Mouse (Mus musculus): ENCODE measurements around the gene Higd1a. TPM values are rescaled to one million over a fixed set of nuclear protein-coding genes. Genes with fewer than 3 reads are reported as not detected.
A peak's percentile ranks its signal among the peaks of the same experiment; 100 is the strongest.

Gene Higd1a
- total RNA-seq, 2 experiments from 2014 or later, result 97.2 to 109 TPM

DNA sequence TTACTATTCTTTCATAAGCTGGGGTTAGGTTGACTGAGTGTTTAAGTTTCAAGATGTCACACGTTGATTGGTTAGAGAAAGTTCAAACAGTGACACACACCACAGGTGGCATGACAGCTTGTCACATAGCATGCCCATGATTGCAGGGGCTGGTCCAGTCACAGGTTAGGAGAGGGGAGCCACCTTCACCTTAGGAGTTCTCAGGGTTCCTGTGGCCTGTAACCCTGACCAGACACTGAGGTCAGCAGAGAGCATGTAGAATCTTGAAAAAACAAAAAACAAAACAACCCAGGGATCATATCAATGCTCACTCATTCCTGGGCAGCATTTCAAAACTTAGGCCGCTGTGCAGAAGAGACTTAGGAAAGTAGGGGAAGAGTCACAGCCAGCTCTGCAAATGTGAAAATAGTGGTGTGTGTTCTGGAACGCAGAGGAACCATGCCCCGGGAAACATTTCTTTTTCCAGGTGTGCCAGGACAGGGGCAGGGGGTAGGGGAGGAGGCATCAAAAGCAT lies 31.8 kb upstream of the Higd1a start:
- intact Hi-C loops (cut with DNase I; ENCODE audit: low total_unique reads), result no loop called here
- DNase-seq, result no peak

DNA sequence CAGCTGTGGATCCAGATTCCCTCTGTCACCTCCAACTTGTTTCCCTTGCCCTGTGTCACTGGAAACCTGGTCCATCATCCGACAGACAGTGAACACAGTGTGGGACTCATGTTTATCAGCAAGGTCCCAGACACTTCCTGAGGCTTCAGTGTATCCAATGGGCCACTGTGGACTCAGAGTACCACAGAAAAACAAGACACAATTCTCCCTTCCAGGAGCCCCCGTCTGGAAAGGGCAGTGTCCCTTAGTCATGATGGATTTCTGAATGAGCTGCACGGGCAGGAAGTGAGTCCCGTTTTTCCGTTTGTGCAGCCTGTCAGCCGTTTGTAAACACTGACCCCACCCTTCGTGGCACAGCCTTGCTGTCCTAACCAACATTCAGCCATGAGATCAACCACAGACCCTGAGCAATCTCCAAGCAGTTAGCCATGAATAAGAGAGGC lies 23.9 kb upstream of the Higd1a start:
- intact Hi-C loops (cut with DNase I; ENCODE audit: low total_unique reads), result no loop called here

DNA sequence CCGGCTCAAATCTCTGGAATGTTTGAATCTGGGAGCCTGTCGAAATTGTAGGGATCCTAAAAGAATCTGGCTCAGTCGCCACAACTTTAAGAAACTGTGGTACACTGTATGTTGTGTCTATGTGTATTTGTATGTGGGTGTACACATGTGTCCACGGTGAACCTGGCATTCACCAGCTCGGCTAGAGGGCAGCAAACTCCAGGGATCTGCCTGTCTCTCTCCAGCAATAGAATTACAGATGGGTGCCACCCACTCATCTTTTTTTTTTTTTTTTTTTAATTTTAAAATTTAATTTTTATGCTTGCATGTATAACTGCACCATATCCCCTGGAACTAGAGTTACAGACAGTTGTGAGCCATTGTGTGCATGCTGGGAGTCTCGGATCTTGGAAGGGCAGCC lies 23.1 kb upstream of the Higd1a start:
- DNase-seq, result no peak
- intact Hi-C loops (cut with DNase I; ENCODE audit: low total_unique reads), result no loop called here

More for the DNA sequence above, 23.9 kb upstream of the Higd1a start:
- DNase-seq, result no peak

DNA sequence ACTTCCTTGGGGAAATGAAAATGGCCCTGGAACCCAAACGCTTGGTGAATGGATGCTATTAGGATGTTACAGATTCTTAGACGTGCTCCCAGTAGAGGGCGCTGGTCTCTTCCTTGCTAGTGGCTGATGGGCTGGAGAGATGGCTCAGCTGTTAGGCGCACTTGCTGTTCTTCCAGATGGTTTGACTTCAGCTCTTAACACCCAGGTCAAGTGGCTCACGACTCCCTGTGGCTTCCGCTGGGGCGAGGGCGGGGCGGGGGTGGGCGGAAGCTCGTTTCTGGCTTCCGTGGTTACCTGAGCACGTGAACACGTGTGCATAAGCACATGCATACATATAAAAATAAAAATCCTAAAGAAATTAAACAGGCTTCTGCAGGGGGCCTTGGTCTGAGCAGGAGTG lies 22.7 kb upstream of the Higd1a start:
- intact Hi-C loops (cut with DNase I; ENCODE audit: low total_unique reads), result no loop called here
- DNase-seq, result peak; percentile 78

DNA sequence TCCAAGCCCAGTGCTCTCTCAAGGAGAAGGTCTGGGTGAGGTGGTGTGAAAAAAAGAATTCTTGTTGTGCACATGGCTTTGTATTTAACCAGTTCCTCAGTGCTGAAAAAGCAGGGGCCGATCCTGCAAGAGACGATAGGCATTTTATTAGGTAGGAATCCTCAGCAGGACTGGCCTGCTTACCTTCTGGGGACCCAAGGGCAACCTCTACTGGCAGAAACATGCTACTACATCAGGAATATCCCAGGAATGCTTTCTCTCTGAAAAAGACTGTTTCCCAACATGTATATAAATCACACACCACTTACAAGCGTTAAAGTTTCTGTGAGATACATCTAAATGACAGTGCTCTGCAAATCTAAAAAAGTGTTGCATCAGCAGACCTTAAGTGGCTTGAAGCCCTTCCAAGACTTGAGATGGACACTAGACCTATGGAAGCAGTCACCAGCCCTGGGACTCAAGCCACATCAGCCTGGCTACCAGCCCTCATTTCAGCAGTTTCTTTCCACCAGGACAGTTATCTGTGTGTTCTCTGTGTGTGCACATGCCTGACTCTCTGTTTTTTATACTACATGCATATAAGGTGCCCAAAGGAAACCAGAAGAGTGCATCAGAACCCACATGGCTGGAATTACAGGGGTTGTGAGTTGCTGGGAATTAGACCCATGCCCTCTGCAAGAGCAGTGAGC lies 19.0 kb upstream of the Higd1a start:
- DNase-seq, result peak; percentile 41
- intact Hi-C loops (cut with DNase I; ENCODE audit: low total_unique reads), result loop anchor here (2.0 to 5.0 kb wide), 2 partner anchors 30 to 45 kb away; no protein-coding TSS in a partner anchor

DNA sequence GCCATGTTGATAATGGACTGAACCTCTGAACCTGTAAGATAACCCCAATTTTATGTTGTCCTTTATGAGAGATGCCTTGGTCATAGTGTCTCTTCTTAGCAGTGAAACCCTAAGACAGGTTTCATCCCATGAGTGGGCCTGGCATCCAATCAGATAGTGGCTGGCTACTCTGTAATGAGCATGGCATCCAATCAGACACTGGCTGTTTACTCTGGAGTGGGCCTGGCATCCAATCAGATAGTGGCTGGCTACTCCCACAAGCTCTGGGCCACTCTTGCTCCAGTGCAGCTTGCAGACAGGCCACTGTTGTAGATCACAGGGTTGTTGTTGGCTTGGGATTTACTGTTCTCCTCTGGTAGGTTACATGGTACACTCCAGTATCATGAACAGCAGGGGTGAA lies 15.4 kb upstream of the Higd1a start:
- DNase-seq, result no peak
- intact Hi-C loops (cut with DNase I; ENCODE audit: low total_unique reads), result no loop called here

DNA sequence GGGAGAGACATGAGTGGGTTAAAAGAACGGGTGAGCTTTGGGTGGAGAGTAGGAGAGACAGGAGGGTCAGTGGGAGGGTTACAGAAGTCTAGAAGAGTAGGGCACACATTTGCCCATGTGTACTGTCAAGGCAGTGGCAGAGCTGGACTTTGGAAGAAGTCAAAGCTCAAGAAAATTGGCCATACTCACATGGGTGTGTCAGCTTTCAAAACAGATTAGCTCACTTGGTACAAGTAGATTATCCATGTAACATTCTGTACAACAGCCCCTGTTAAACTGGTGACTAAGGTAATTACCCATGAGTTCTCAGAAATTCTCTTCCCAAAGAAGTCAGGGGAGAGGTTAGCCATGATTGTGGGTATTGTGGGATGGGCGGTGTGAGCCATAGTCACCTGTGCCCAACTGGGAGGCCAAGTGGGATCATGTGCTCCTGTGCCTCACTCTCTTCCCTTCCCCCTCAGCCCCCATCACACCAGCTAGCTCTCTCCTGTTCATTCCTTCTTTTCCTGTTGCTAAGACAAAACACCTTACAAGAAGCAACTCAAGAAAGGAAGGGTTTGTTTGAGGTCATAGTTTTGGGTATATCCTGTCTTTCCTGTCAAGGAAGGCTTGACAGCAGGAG lies 14.0 kb upstream of the Higd1a start:
- intact Hi-C loops (cut with DNase I; ENCODE audit: low total_unique reads), result no loop called here
- DNase-seq, result no peak

DNA sequence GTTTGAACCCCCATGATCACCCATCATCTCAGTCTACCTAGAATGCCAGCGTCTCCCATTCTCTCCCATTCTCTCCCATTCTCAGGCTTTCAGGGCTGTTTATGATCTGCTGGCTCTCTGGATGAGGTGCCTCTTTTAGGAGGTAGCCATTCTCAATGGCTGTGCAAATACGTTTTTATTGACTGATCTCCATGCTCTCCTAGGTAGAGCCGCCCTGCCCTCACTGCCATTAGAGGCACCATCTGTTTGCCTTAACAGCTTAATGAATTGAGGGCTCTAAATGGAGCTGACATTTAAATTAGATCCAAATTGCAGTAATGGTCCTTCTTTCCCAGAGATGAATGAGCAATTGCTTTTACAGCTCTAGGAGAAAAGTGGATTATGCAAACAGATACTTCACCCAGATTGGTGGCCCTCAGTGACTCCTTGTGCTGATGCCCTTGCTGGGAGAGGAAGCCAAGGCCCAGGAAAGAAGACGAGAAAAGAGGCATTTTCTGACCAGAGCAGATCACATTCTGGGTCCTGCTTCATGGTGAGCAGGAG lies 11.9 kb upstream of the Higd1a start:
- intact Hi-C loops (cut with DNase I; ENCODE audit: low total_unique reads), result no loop called here
- DNase-seq, result no peak

DNA sequence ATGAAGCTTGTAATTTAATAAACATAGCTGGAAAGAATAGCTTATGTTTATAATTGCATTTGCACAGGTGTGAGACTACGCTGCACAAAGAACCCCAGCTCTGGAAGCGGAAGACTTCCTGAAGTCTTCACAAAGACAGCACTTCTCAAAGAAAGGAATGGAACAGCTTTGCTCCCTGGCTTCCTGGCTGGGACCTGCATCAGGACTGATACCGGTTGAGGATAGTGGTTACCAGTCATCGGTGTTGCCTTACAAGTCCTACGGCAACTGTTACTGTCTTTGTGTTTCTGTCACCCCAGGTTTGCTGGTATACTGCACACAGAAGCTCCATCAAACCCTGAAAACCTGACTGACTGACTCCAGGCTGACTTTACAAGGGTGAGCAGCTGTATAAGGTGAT lies 11.3 kb upstream of the Higd1a start:
- no peak for DNase-seq
- intact Hi-C loops (cut with DNase I; ENCODE audit: low total_unique reads), result no loop called here

DNA sequence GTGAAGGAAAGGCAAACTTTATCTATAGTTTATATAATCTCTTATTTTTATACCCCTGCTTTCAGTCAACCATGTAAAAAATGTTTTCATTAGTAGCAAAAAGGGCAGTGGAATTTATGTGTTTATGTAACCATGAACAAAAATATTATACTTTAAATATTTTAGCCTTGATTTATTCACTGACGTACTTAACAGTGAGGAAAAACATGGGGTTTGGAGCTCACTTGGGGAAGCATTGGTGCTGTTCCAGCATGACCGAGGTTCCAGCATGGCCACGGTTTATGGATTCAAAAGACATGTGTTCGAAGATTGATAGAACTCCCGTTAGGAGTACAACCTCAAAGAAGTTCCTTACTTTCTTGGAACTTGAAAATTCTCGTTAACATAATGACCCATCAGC lies 10.1 kb upstream of the Higd1a start:
- intact Hi-C loops (cut with DNase I; ENCODE audit: low total_unique reads), result no loop called here
- no peak for DNase-seq

DNA sequence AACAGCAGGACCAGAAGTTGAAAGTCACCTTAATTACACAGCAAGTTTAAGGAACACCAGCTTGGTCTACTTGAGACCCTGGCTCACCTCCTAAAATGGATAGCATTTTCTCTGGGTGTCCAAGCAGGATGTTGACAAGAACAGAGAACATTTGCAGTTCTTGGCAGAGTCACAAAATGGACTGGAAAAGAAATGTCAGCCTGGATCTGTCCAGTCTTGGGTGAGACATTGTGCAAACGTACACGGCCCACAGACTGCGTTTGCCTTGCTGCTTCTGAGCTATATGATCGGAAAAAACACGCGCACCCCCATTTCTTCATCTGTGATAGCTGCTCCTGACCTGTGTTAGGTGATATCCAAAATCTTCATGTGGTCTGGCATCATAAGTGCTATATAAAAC lies 9.5 kb upstream of the Higd1a start:
- intact Hi-C loops (cut with DNase I; ENCODE audit: low total_unique reads), result no loop called here
- no peak for DNase-seq

DNA sequence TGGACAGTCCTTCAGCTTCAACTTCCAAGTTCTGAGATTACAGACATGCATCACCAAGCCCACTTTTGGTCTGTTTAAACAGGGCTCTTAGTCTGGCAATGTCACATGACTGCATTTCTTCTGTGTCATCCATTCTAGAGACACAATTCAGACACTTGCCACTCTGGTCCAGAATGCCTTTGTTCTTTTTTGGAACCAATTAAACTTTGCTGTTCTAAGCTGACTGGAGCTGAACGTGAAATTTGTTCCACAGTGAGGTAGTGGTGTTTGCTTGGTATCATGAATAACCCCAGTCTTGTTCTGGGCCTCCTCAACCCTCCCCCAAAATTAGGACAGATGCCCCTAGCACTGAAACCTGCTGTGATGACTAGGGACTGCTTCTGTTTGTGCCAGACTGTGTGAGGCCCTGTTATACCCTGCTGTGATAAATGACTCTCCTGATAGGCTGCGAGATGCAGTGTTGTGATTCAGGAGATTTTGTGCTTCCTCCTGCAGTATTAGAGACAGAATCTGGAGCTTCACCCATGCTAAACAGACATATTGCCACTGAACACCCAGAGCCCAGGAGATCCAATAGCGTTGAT lies 7.4 kb upstream of the Higd1a start:
- intact Hi-C loops (cut with DNase I; ENCODE audit: low total_unique reads), result no loop called here
- DNase-seq, result no peak

DNA sequence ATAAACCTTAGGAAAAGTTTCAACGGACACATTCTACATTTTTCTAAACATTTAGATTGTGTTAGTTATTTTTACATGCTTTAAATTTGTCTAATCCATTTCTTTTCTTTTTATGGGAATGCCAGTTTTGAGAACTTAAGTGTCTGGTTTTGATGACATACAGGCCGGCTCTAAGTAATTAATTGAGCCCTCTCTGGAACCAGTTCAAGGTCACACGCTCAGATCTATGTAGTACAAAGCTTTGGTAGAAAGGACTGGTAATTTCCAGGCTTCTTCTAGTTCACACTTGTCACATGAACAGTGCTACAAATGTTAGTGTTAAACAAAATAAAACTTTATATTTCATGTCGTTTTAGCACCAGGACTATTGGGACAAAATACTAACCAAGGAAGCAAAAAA lies 6.7 kb upstream of the Higd1a start:
- intact Hi-C loops (cut with DNase I; ENCODE audit: low total_unique reads), result no loop called here
- no peak for DNase-seq

DNA sequence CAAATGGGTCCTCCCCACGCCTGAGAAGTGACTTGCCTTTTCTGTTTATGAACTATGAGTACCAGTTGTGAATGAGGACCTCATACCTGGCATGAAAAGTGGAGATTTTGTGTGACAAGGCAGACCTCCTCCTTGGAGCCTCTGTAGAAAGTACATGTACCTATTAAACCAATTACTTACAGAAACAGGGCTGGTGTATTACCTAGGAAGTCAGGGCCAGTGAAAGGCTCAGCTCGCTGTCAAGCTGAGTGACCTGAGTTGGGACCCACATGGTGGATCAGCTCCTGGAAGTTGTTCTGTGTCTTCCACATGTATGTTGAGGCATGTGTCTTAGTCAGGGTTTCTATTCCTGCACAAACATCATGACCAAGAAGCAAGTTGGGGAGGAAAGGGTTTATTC lies 2.8 kb upstream of the Higd1a start:
- intact Hi-C loops (cut with DNase I; ENCODE audit: low total_unique reads), result no loop called here
- no peak for DNase-seq

DNA sequence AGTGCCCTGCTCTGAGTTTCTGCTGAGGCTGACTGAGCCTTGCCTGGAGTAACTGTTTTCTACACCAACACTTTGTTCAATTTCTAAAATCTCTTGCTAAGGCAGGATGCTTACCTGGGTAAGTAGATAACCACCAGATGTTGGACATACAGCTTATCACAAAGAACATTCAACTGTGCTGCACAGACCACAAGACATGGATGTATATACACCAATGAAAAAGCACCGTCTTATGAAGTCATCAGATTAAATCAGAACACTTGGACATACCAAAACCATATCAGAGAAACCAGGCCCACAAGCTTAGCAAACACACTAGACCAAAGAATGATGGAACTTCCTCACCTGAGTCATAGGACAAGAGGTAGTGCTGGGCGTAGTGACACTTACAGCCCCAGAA lies 1.2 kb upstream of the Higd1a start:
- intact Hi-C loops (cut with DNase I; ENCODE audit: low total_unique reads), result no loop called here
- DNase-seq, result no peak

DNA sequence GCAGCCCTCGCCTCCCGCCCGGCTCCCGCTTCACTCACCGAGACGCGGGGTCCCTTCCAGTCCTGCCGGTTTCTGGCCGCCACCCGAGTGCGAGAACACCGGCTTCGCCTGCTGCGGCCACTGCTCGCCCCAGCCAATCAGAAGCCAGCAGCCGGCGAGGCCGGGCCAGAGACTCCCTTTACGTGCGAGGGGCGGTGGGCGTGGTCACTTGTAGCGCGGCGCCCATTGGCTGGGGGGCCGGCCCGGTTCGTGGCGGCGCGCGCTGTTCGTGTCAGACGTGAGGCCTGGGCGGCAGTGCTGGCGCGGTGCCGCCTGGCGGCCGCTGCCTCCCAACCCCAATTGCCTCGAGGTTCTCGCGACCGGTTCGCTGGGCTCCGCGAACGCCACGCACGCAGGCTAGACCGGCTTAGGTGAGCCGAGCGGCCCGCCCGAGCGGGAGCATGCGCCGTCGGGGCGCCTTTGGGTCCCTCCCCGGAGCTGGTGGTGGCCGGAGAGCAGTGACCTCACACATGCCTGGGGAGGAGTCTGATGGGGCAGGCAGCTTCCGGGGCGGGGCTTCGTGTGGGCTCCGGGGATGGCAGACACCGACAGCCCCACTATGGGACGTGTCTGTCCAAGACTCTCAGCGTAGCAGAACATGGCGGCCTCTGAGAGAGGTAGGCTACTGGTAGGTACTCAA lies 549 bp downstream of the Higd1a start:
- intact Hi-C loops (cut with DNase I; ENCODE audit: low total_unique reads), result no loop called here
- peak; percentile 99 for DNase-seq

DNA sequence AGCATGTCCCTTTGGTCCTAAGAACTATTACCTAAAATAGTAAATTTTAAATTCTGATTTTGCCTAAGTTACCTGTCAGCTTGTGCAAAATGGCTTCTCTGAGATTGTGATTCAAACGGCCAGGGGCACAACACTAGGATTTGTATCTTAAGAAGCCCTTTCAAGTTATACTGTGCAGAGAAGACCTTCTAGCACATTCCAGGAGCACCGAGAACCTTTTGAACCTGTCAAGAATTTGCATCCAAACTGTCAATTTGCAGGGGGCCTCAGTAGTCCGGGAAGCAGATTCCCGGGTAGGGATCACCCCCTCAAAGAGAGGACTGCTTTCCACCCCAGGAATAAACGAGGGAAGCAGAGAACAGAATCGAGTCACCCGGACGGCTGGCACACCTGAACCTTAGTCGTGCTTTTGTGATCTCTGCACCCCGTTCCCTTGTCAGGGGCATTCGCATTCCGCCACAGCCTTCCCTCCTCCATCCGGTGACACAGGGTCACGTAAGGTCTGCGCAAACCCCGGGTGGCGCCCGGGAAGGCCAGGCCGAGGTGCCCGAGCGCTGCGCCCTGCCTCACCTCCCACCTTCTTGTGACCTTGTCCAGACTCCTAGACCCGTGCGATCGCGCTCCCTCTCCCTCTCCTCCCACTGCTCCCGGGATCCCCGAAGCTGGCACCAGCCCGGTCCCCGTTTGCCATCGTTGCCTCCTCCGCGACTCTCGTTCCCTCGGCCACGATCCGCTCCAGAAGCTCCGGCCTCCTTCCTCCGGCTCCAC lies 1.3 kb downstream of the Higd1a start:
- peak; percentile 40 for DNase-seq
- intact Hi-C loops (cut with DNase I; ENCODE audit: low total_unique reads), result no loop called here

DNA sequence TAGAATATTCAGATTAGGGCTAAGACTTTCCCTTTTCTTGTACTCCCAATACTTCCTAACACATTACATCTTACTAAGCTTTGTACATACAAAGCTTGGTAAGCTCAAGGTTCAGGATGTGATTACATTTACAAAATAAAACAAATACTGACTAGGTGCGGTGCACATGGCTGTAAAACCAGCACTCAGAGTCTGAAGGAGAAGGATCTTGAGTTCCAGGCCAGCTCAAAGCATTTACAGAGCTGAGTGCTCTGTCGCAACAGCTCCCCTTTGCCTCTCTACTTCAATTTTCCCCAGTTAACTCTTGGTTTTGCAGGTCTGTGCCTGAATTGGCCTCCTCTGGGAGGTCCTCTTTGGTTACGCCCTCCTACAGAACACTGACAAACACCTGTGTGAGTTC lies 3.9 kb downstream of the Higd1a start:
- DNase-seq, result no peak
- intact Hi-C loops (cut with DNase I; ENCODE audit: low total_unique reads), result no loop called here

DNA sequence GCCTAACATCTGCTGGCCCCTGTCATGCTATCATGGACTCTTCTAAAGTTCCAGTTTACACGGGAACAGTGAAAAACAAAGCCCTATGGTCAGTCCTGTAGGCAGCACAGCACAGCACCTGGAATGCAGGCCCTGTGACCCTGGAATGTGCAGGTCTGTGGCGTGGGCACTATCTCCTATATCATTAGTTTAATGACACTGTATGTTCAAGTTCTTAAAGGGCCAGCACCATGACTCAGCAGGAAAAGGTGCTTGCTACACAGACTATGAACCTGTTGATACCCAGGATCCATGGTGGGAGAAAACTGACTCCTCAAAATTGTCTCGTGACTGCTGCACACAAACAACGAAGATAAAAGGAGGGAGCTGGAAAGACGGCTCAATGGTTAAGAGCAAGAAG lies 10.3 kb downstream of the Higd1a start:
- DNase-seq, result no peak
- intact Hi-C loops (cut with DNase I; ENCODE audit: low total_unique reads), result loop anchor here (2.0 kb wide), 1 partner anchor 29 kb away; no protein-coding TSS in a partner anchor
